Mouse (Mus musculus) bone marrow macrophage, adult 2 months (primary cell): ENCODE data around the gene Samd4b.

Source experiments
- CTCF ChIP-seq: IDR thresholded peaks from 2 replicates; pipeline ENCODE4 v1.5.1; 2012; ENCODE audit warnings: low read depth, mild to moderate bottlenecking, low read length, moderate library complexity
- POLR2A ChIP-seq: IDR thresholded peaks from 2 replicates; pipeline ENCODE4 v1.6.1; 2012; ENCODE audit warnings: mild to moderate bottlenecking, low read depth, low read length, borderline replicate concordance

DNA sequence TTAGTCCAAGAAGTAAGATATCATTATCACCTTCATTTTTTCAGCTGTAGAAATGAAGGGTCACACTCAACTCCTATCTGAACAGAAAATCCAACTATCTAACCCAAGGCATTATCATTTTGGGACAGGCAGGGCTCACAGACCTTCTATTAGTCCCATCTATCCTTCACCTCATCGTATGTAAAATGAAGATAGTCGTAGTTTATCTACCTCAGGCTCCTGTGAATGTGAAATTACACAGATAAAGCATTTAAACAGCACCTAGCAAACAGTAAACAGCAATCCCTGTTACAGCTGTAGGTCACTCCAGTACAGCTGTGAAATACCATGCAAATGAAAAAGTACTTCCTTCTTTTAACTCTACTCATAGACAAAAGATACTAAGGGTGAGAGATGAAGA lies 165.7 kb downstream of the Samd4b start:
- no peak for TF ChIP-seq POLR2A
- TF ChIP-seq CTCF: no peak
